Mouse (Mus musculus) liver, postnatal 0 days (tissue): ENCODE results near the gene Med12l. TPM values are rescaled to one million over a fixed set of nuclear protein-coding genes. Genes with fewer than 3 reads are reported as not detected.
A peak's percentile ranks its signal among the peaks of the same experiment; 100 is the strongest.

Source experiments
- ATAC-seq: fragments of 200-750 bp; cut with Nextera tagmentation; 2 replicates; pipeline ENCODE4 v1.8.0; 2017; ENCODE audit warnings: mild to moderate bottlenecking, moderate library complexity
- DNase-seq: peaks from one replicate; pipeline ENCODE4 v3.0.0-alpha.2; 2016
- H3K27ac ChIP-seq: fragments of 300-500 bp; sonication (generic); 2 replicates; pipeline ENCODE4 v1.5.1; 2014; ENCODE audit warnings: antibody characterized with exemption, moderate library complexity, mild to moderate bottlenecking, low read depth
- H3K27me3 ChIP-seq: fragments of 300-500 bp; sonication (generic); 2 replicates; pipeline ENCODE4 v1.6.1; 2014; ENCODE audit warnings: low read length, control low read depth, mixed read lengths; ENCODE audit not compliant: insufficient read depth
- H3K36me3 ChIP-seq: fragments of 300-500 bp; sonication (generic); replicated peaks from 2 replicates; pipeline ENCODE4 v1.6.1; 2014; ENCODE audit warnings: mild to moderate bottlenecking, control low read depth, low read length, moderate library complexity, mixed read lengths; ENCODE audit not compliant: insufficient read depth
- H3K4me1 ChIP-seq: fragments of 300-500 bp; sonication (generic); 2 replicates; pipeline ENCODE4 v1.6.1; 2014; ENCODE audit warnings: antibody characterized with exemption, mild to moderate bottlenecking, control low read depth; ENCODE audit not compliant: insufficient read depth
- H3K4me2 ChIP-seq: fragments of 300-500 bp; sonication (generic); 2 replicates; pipeline ENCODE4 v1.6.1; 2014; ENCODE audit warnings: low read depth, mild to moderate bottlenecking, low read length, moderate library complexity, mixed read lengths
- H3K4me3 ChIP-seq: fragments of 300-500 bp; sonication (generic); 2 replicates; pipeline ENCODE4 v1.5.1; 2014; ENCODE audit warnings: low read depth, low read length
- H3K9ac ChIP-seq: fragments of 300-500 bp; sonication (generic); replicated peaks from 2 replicates; pipeline ENCODE4 v1.6.1; 2014; ENCODE audit warnings: mild to moderate bottlenecking, moderate library complexity
- H3K9me3 ChIP-seq: fragments of 300-500 bp; sonication (generic); 2 replicates; pipeline ENCODE4 v1.6.1; 2016; ENCODE audit warnings: mild to moderate bottlenecking, control low read depth, low read length, mixed read lengths
- CTCF ChIP-seq: sonication (generic); IDR thresholded peaks from 2 replicates; pipeline ENCODE4 v1.5.1; 2016; ENCODE audit warnings: antibody characterized with exemption, low read depth
- EP300 ChIP-seq: IDR thresholded peaks from 2 replicates; pipeline ENCODE4 v1.6.1; 2016; ENCODE audit warnings: antibody characterized with exemption, low read depth, mild to moderate bottlenecking
- WGBS: fragments of 180-500 bp; shearing (Covaris S2); extraction: QIAGEN DNeasy Blood & Tissue Kit; methylation state at CpG from one replicate; pipeline ENCODE4 v1.1.7; 2014; ENCODE audit not compliant: insufficient replicate concordance; 5-methylcytosine and 5-hydroxymethylcytosine counted together
- polyA plus RNA-seq: library from polyadenylated mRNA; unstranded; fragments of >200 nt; fragmentation: Nextera tagmentation; extraction: Ambion mirVana; gene quantifications from 2 replicates; pipeline ENCODE4 v1.2.1, GENCODE M21; 2015

Gene Med12l
- polyA plus RNA-seq, 1 experiment from 2014 or later: 0.67 TPM

GRCm38 (mm10) chr3:58993619-58994018 is 12.0 kb upstream of the Med12l start:
- H3K27me3 ChIP-seq: no peaks in the 10 kb centered on the region
- H3K27ac ChIP-seq: no peak overlapping the region
- H3K9ac ChIP-seq: no peak overlapping the region
- H3K36me3 ChIP-seq: no peaks in the 10 kb centered on the region
- DNase-seq (no peak), ATAC-seq (no peak)
- WGBS: 80% methylated on average over 3 of the region's 3 CpGs
- no peak overlapping the region for H3K4me2 ChIP-seq
- no peaks in the 10 kb centered on the region for H3K4me1 ChIP-seq
- TF ChIP-seq EP300 (no peak), CTCF (no peak)
- no peak overlapping the region for H3K4me3 ChIP-seq
- no peaks in the 10 kb centered on the region for H3K9me3 ChIP-seq

GRCm38 (mm10) chr3:59003756-59004155 is 1.9 kb upstream of the Med12l start:
- Histone ChIP-seq H3K36me3 (no peaks in the 10 kb centered on the region), H3K4me1 (peaks cover 12% of the 10 kb centered on the region), H3K9me3 (no peaks in the 10 kb centered on the region), H3K27ac (no peak overlapping the region), H3K27me3 (peaks cover 51% of the 10 kb centered on the region), H3K4me3 (no peak overlapping the region), H3K9ac (no peak overlapping the region), H3K4me2 (no peak overlapping the region)
- ATAC-seq (no peak), DNase-seq (no peak)
- WGBS: 74% methylated on average over 5 of the region's 5 CpGs
- TF ChIP-seq CTCF (no peak), EP300 (no peak)

DNA sequence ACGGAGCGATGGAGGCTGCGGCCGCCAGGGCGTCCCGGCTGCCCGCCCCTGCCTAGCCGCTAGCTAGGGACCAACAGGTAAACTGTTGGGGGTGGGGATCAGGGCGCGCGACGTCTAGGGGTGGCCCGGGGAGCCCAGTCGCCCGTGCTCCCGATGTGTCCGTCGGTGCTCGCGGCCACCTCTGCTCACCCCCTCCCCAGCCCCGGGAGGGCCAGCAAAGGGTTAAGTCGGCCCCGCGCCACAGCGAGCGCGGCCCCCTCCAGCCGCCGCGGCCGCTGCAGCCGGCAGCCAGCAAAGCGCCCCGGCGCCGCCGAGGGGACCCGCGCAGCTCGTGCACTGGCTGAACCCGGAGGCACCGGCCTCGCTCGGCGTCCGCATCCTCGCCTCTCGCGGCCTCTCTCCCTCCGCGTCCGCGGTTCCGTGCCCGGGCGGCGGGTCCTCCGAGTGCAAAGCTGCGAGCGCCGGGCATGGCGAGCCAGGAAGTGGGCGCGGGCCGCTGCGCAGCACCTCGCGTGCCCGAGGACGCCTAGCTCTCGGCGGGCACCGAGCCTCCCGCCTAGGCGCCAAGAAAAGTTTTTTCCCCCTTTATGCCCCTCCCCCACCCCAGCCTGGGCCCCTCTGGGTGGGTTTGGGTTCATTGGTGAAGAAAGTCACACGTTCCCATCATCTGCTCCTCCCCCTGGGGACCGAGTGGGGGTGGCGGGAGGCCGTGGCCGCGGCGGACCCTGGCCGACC is 538 bp downstream of the Med12l start:
- H3K36me3 ChIP-seq: no peaks in the 10 kb centered on the region
- H3K27me3 ChIP-seq: peaks cover 53% of the 10 kb centered on the region
- peak overlapping the region; percentile 49; the same call in 1 of the 2 replicates for H3K27ac ChIP-seq
- ATAC-seq (peak; percentile 70), DNase-seq (peak; percentile 46)
- no peak for TF ChIP-seq EP300
- no peak for TF ChIP-seq CTCF
- H3K4me3 ChIP-seq: peak overlapping the region; percentile 64
- 3% methylated on average over 46 of the region's 83 CpGs for WGBS
- H3K4me1 ChIP-seq: peaks cover 12% of the 10 kb centered on the region
- H3K4me2 ChIP-seq: peak overlapping the region; percentile 88
- H3K9me3 ChIP-seq: no peaks in the 10 kb centered on the region
- H3K9ac ChIP-seq: peak overlapping the region; percentile 48

GRCm38 (mm10) chr3:59006731-59007441 is 1.3 kb downstream of the Med12l start:
- Histone ChIP-seq H3K9ac (peak overlapping the region; percentile 58), H3K27ac (0 out of 2 replicates have a peak overlapping the region, but pooled peaks have one; percentile 49), H3K9me3 (no peaks in the 10 kb centered on the region), H3K4me2 (peak overlapping the region; percentile 88), H3K36me3 (no peaks in the 10 kb centered on the region), H3K4me3 (peak overlapping the region; percentile 64), H3K4me1 (peaks cover 12% of the 10 kb centered on the region), H3K27me3 (peaks cover 53% of the 10 kb centered on the region)
- 2% methylated on average over 44 of the region's 77 CpGs for WGBS
- DNase-seq (peak; percentile 65), ATAC-seq (peak; percentile 79)
- TF ChIP-seq CTCF (peak; percentile 44), EP300 (no peak)

- H3K4me3 ChIP-seq: no peak overlapping the region
- no peaks in the 10 kb centered on the region for H3K9me3 ChIP-seq
- 79% methylated on average over 3 of the region's 3 CpGs for WGBS
- no peak for ATAC-seq
- H3K4me1 ChIP-seq: peaks cover 8% of the 10 kb centered on the region
- DNase-seq: no peak
- no peaks in the 10 kb centered on the region for H3K36me3 ChIP-seq
- no peak overlapping the region for H3K4me2 ChIP-seq
- peaks cover 37% of the 10 kb centered on the region for H3K27me3 ChIP-seq
- H3K9ac ChIP-seq: no peak overlapping the region
- TF ChIP-seq CTCF (no peak), EP300 (no peak)
- H3K27ac ChIP-seq: no peak overlapping the region
These were observed 4.7 kb downstream of the Med12l start for GRCm38 (mm10) chr3:59010276-59010675.

DNA sequence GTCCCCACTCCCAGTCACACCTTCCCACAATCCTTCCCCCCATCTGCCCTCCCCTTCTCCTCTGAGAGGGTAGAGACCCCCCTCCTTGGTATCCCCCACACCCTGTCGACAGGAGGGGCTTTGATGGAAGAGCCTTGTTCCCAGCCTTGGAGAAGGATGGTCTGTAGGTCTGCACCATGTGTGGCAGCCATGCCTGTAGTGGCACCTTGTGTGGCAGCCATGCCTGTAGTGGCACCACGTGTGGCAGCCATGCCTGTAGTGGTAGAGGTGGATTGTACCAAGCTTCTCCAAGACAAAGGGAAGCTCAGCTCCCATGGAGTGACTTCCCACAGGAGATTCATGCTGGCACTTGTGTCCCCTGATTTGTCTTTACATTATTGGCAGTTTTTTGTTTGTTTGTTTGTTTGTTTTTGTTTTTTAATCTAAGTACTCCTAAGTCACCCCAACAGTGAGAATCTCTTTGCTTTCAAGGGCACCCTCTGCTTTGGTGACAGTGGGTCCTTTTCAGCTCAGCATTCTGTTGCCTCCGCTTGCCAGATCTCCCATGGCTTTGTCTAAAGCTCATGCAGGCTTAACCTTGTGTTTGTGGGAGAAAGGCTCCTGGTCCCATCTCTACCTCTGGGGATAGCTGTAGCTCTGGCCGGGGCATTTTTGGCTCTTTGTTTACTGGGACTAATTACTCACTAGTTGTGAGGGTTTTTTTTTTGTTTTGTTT is 10.2 kb downstream of the Med12l start:
- Histone ChIP-seq H3K9me3 (no peaks in the 10 kb centered on the region), H3K9ac (no peak overlapping the region), H3K4me3 (no peak overlapping the region), H3K4me2 (no peak overlapping the region), H3K27me3 (no peaks in the 10 kb centered on the region), H3K27ac (no peak overlapping the region), H3K4me1 (no peaks in the 10 kb centered on the region), H3K36me3 (no peaks in the 10 kb centered on the region)
- TF ChIP-seq EP300: no peak
- no peak for TF ChIP-seq CTCF
- WGBS: 72% methylated on average over 4 of the region's 4 CpGs
- ATAC-seq: no peak
- DNase-seq: no peak
